12 mouse cellular contexts compared by ENCODE assay signal in genomic region chr5:113118695-113119094, GRCm38 (mm10). TPM values are rescaled to one million over a fixed set of nuclear protein-coding genes. Genes with fewer than 3 reads are reported as not detected.
A peak's percentile ranks its signal among the peaks of the same experiment; 100 is the strongest.
DNase-seq lines count a peak whose midpoint lies in the region; ATAC-seq and TF ChIP-seq lines count a peak whose summit lies in the region.
"Had no signal": no experiment of that assay in that cellular context is flagged by ENCODE, and none has a peak within 500 bp of the region (broad histone marks: within the 10 kb centered on the region; RNA-seq: fewer than 3 reads in every experiment).

No protein-coding gene starts in this region.

- DNase-seq in embryo, embryonic 10 days (ENCODE audit: low spot score): peak; percentile 50
- no peak for DNase-seq in embryo, embryonic 9.5 days (ENCODE audit: extremely low spot score)
- peak; percentile 25 to 35 for DNase-seq in B cell, adult 2 months
- peak; percentile 57 for DNase-seq in embryonic facial prominence, embryonic 14.5 days (ENCODE audit: low spot score)
- DNase-seq in liver, adult 2 months (ENCODE audit: extremely low read depth, low read depth, low spot score): peak; percentile 78
- DNase-seq in urinary bladder, postnatal 25 days (ENCODE audit: low spot score): no peak
- DNase-seq in thymus, postnatal 10 days (ENCODE audit: low spot score in 2 of 2): no peak
- no peak for DNase-seq in Muller cell, postnatal 12 days (ENCODE audit: inconsistent ontology term)
- DNase-seq: cerebellum, adult 9-11 months had no signal

- TF ChIP-seq POLR2A in liver, adult 2 months (IDR thresholded peaks at IDR 0.05; ENCODE audit: extremely low read depth, insufficient read depth, low read length): no peak

- H3K36me3 ChIP-seq in embryonic facial prominence, embryonic 14.5 days (ENCODE audit: control insufficient read depth, insufficient read depth, low read length): no peaks in the 10 kb centered on the region
- H3K36me3 ChIP-seq in liver, adult 2 months (ENCODE audit: control insufficient read depth, insufficient read depth, low read length): 0 out of 2 replicates have a peak, but pooled peaks cover 2% of the 10 kb centered on the region
- H3K36me3 ChIP-seq: neural tube, embryonic 13.5 days had no signal

- H3K4me3 ChIP-seq in embryonic facial prominence, embryonic 14.5 days (ENCODE audit: low read depth, low read length): no peak overlapping the region
- H3K4me3 ChIP-seq in liver, adult 2 months (ENCODE audit: insufficient read depth, low read depth, low read length): no peak overlapping the region
- H3K4me3 ChIP-seq: neural tube, embryonic 13.5 days had no signal

- H3K27ac ChIP-seq in embryonic facial prominence, embryonic 14.5 days (replicated peaks; ENCODE audit: low read depth, low read length): 0 out of 2 replicates have a peak overlapping the region, but pooled peaks have one; percentile 15
- H3K27ac ChIP-seq in liver, adult 2 months (replicated peaks; ENCODE audit: insufficient read depth, low read depth, low read length): no peak overlapping the region
- H3K27ac ChIP-seq: neural tube, embryonic 13.5 days had no signal

- 39% methylated on average over 6 of the region's 6 CpGs for WGBS in embryonic facial prominence, embryonic 14.5 days
- WGBS in liver, adult 2 months: 24% methylated on average over 6 of the region's 6 CpGs

- H3K4me1 ChIP-seq in embryonic facial prominence, embryonic 14.5 days (ENCODE audit: control insufficient read depth, insufficient read depth, low read length): peaks cover 31% of the 10 kb centered on the region
- H3K4me1 ChIP-seq in liver, adult 2 months (ENCODE audit: control insufficient read depth, insufficient read depth, low read length): peaks cover 24% of the 10 kb centered on the region

- no peak for TF ChIP-seq CTCF in liver, adult 2 months (IDR thresholded peaks at IDR 0.05; ENCODE audit: low read depth, low read length)

- H3K79me2 ChIP-seq in liver, adult 2 months (ENCODE audit: control insufficient read depth, insufficient read depth, low read length): peaks cover 73% of the 10 kb centered on the region

- H3K4me2 ChIP-seq in embryonic facial prominence, embryonic 14.5 days (ENCODE audit: low read depth, low read length): no peak overlapping the region
- H3K4me2 ChIP-seq: neural tube, embryonic 13.5 days had no signal

- H3K9ac ChIP-seq in embryonic facial prominence, embryonic 14.5 days (ENCODE audit: low read depth, low read length): 0 out of 2 replicates have a peak overlapping the region, but pooled peaks have one; percentile 19
- H3K9ac ChIP-seq in liver, adult 2 months (ENCODE audit: low read depth, low read length): no peak overlapping the region
- H3K9ac ChIP-seq: neural tube, embryonic 13.5 days had no signal

- H3K9me3 ChIP-seq in embryonic facial prominence, embryonic 14.5 days (ENCODE audit: control insufficient read depth, low read length): no peaks in the 10 kb centered on the region
- H3K9me3 ChIP-seq: neural tube, embryonic 13.5 days had no signal

- peak; percentile 35; the same call in 1 of the 2 replicates for ATAC-seq in embryonic facial prominence, embryonic 14.5 days (ENCODE audit: low read depth)

- no peaks in the 10 kb centered on the region for H3K27me3 ChIP-seq in embryonic facial prominence, embryonic 14.5 days (replicated peaks; ENCODE audit: control insufficient read depth, insufficient read depth, low read length)
- H3K27me3 ChIP-seq in liver, adult 2 months (ENCODE audit: control insufficient read depth, insufficient read depth, low read length): no peaks in the 10 kb centered on the region
- H3K27me3 ChIP-seq: neural tube, embryonic 13.5 days had no signal

RNA-seq across cellular contexts. Expression of gene Crybb3, which starts 37.3 kb away (rescaled TPM):
- polyA plus RNA-seq in embryonic facial prominence, embryonic 14.5 days (2014; fragmentation: Nextera tagmentation; extraction: Ambion mirVana): 2.1 and 2.3 TPM in 2 replicates
- 0.27 and 2.3 TPM in 2 replicates for total RNA-seq in liver, adult 2 months (2014; rRNA removed)
- 2.4 and 4.3 TPM in 2 replicates for polyA plus RNA-seq in liver, adult 2 months (2012; rRNA removed)

RNA-seq across cellular contexts. Expression of gene Crybb2, which starts 48.8 kb away (rescaled TPM):
- not detected in 2 replicates for polyA plus RNA-seq in embryonic facial prominence, embryonic 14.5 days (2014; fragmentation: Nextera tagmentation; extraction: Ambion mirVana)
- total RNA-seq in liver, adult 2 months (2014; rRNA removed): not detected in 2 replicates
- polyA plus RNA-seq in liver, adult 2 months (2012; rRNA removed): not detected in 2 replicates
- total RNA-seq: left cerebral cortex, postnatal 25 days had no signal
- polyA plus RNA-seq: heart, embryonic 14.5 days; neural tube, embryonic 13.5 days had no signal

Comparison
In these comparisons a context has a peak if more than half of its experiments do, and no peak if none do; other contexts are left out.
1. DNase-seq: peak in embryo, embryonic 10 days (single experiment), B cell, adult 2 months (2 of 2), embryonic facial prominence, embryonic 14.5 days (single experiment) and liver, adult 2 months (single experiment); none in embryo, embryonic 9.5 days (single experiment), urinary bladder, postnatal 25 days (single experiment), thymus, postnatal 10 days (0 of 2) and Muller cell, postnatal 12 days (single experiment).